Mouse (Mus musculus) MEL (cell line): Measurements from ENCODE around the gene Cacna1c. TPM values are rescaled to one million over a fixed set of nuclear protein-coding genes. Genes with fewer than 3 reads are reported as not detected.

Source experiments
- DNase-seq: peaks from one replicate; pipeline ENCODE4 v3.0.0; 2011; ENCODE audit warnings: low read depth, low spot score
- H3K27ac ChIP-seq: 2 replicates; pipeline ENCODE4 v1.5.1; 2012; ENCODE audit warnings: low read depth, mild to moderate bottlenecking, control low read depth, low read length, moderate library complexity; ENCODE audit not compliant: control insufficient read depth
- H3K27me3 ChIP-seq, 2 experiments: fragments of 150-350 bp in 1 of 2; sonication (generic) in 1 of 2; 2 replicates each; pipeline ENCODE4 v1.6.1; 2012; ENCODE audit warnings: low read length in 2 of 2, mild to moderate bottlenecking in 2 of 2, improper control_type of control experiment in 1 of 2, moderate library complexity in 1 of 2; ENCODE audit not compliant: insufficient read depth in 2 of 2, control insufficient read depth in 1 of 2
- H3K36me3 ChIP-seq, 2 experiments: 2 replicates each; pipeline ENCODE4 v1.6.1; 2012 to 2014; ENCODE audit warnings: low read length in 2 of 2, improper control_type of control experiment in 1 of 2, inconsistent platforms in 1 of 2, mild to moderate bottlenecking in 1 of 2; ENCODE audit not compliant: insufficient read depth in 2 of 2, control insufficient read depth in 1 of 2
- H3K4me1 ChIP-seq, 2 experiments: fragments of 150-350 bp in 1 of 2; sonication (generic) in 1 of 2; 2 replicates each; pipeline ENCODE4 v1.6.1; 2012; ENCODE audit warnings: low read length in 2 of 2, improper control_type of control experiment in 1 of 2, mild to moderate bottlenecking in 1 of 2; ENCODE audit not compliant: insufficient read depth in 2 of 2, control insufficient read depth in 1 of 2
- H3K4me3 ChIP-seq, 2 experiments: fragments of 150-350 bp in 1 of 2; sonication (generic) in 1 of 2; 2 replicates each; pipeline ENCODE4 v1.5.1; 2012; ENCODE audit warnings: low read depth in 2 of 2, low read length in 2 of 2, mild to moderate bottlenecking in 2 of 2, moderate library complexity in 2 of 2, control low read depth in 1 of 2, improper control_type of control experiment in 1 of 2; ENCODE audit not compliant: control insufficient read depth in 1 of 2, insufficient read depth in 1 of 2
- H3K79me2 ChIP-seq: 2 replicates; pipeline ENCODE4 v1.6.1; 2012; ENCODE audit warnings: mild to moderate bottlenecking, low read length, moderate library complexity; ENCODE audit not compliant: control insufficient read depth, poor library complexity, insufficient read depth
- H3K9ac ChIP-seq: 2 replicates; pipeline ENCODE4 v1.6.1; 2012; ENCODE audit warnings: low read depth, mild to moderate bottlenecking, control low read depth, low read length, moderate library complexity; ENCODE audit not compliant: control insufficient read depth, poor library complexity, severe bottlenecking
- H3K9me3 ChIP-seq: fragments of 150-350 bp; sonication (generic); replicated peaks from 2 replicates; pipeline ENCODE4 v1.6.1; 2012; ENCODE audit warnings: mild to moderate bottlenecking, low read length, improper control_type of control experiment, moderate library complexity; ENCODE audit not compliant: insufficient read depth
- BHLHE40 ChIP-seq: IDR thresholded peaks from 2 replicates; pipeline ENCODE4 v1.6.1; 2012; ENCODE audit warnings: low read depth, mild to moderate bottlenecking, inconsistent platforms, low read length, improper control_type of control experiment, borderline replicate concordance
- CHD1 ChIP-seq: IDR thresholded peaks from 2 replicates; pipeline ENCODE4 v1.6.1; 2012; ENCODE audit warnings: low read depth, mild to moderate bottlenecking, inconsistent platforms, low read length, improper control_type of control experiment
- CHD2 ChIP-seq: IDR thresholded peaks from 2 replicates; pipeline ENCODE4 v1.6.1; 2011; ENCODE audit warnings: low read length, improper control_type of control experiment
- CTCF ChIP-seq, 3 experiments: IDR thresholded peaks in 2 of 3; conservative IDR thresholded peaks in 1 of 3; 2 replicates each; pipeline ENCODE4 v1.5.1; 2011 to 2012; ENCODE audit warnings: low read length in 3 of 3, low read depth in 2 of 3, mild to moderate bottlenecking in 2 of 3, improper control_type of control experiment in 1 of 3, inconsistent platforms in 1 of 3, mixed read lengths in 1 of 3, moderate library complexity in 1 of 3; ENCODE audit not compliant: control insufficient read depth in 1 of 3, insufficient read depth in 1 of 3, poor library complexity in 1 of 3, severe bottlenecking in 1 of 3
- E2F4 ChIP-seq: IDR thresholded peaks from 2 replicates; pipeline ENCODE4 v1.6.1; 2011; ENCODE audit warnings: low read depth, low read length, improper control_type of control experiment, borderline replicate concordance
- ELF1 ChIP-seq: IDR thresholded peaks from 2 replicates; pipeline ENCODE4 v1.6.1; 2014; ENCODE audit warnings: low read depth, mild to moderate bottlenecking, inconsistent platforms, low read length, improper control_type of control experiment, moderate library complexity
- EP300 ChIP-seq, 2 experiments: IDR thresholded peaks; 2 replicates each; pipeline ENCODE4 v1.6.1; 2011; ENCODE audit warnings: improper control_type of control experiment in 2 of 2, low read length in 2 of 2, low read depth in 1 of 2, mild to moderate bottlenecking in 1 of 2
- ETS1 ChIP-seq: IDR thresholded peaks from 2 replicates; pipeline ENCODE4 v1.6.1; 2012; ENCODE audit warnings: low read depth, mild to moderate bottlenecking, inconsistent platforms, low read length, improper control_type of control experiment, moderate library complexity
- GABPA ChIP-seq: IDR thresholded peaks from 2 replicates; pipeline ENCODE4 v1.6.1; 2012; ENCODE audit warnings: low read depth, mild to moderate bottlenecking, inconsistent platforms, low read length, improper control_type of control experiment, moderate library complexity
- HCFC1 ChIP-seq: IDR thresholded peaks from 2 replicates; pipeline ENCODE4 v1.6.1; 2012; ENCODE audit warnings: low read depth, mild to moderate bottlenecking, inconsistent platforms, low read length, improper control_type of control experiment, moderate library complexity
- KAT2A ChIP-seq: conservative IDR thresholded peaks from 2 replicates; pipeline ENCODE4 v1.6.1; 2012; ENCODE audit warnings: low read depth, low read length, improper control_type of control experiment, inconsistent platforms
- MAFK ChIP-seq: IDR thresholded peaks from 2 replicates; pipeline ENCODE4 v1.6.1; 2011; ENCODE audit warnings: low read depth, mild to moderate bottlenecking, low read length, improper control_type of control experiment, borderline replicate concordance
- MAZ ChIP-seq: IDR thresholded peaks from 2 replicates; pipeline ENCODE4 v1.6.1; 2012; ENCODE audit warnings: low read depth, mild to moderate bottlenecking, inconsistent platforms, low read length, improper control_type of control experiment
- MXI1 ChIP-seq: IDR thresholded peaks from 2 replicates; pipeline ENCODE4 v1.6.1; 2011; ENCODE audit warnings: mild to moderate bottlenecking, low read depth, low read length, improper control_type of control experiment
- NRF1 ChIP-seq: IDR thresholded peaks from 2 replicates; pipeline ENCODE4 v1.6.1; 2014; ENCODE audit warnings: low read depth, mild to moderate bottlenecking, inconsistent platforms, low read length, improper control_type of control experiment, moderate library complexity; ENCODE audit not compliant: poor library complexity, insufficient read depth, severe bottlenecking
- POLR2AphosphoS5 ChIP-seq: IDR thresholded peaks from 2 replicates; pipeline ENCODE4 v1.6.1; 2012; ENCODE audit warnings: low read depth, borderline replicate concordance, mild to moderate bottlenecking, inconsistent platforms, low read length, moderate library complexity, mixed read lengths
- RAD21 ChIP-seq: IDR thresholded peaks from 2 replicates; pipeline ENCODE4 v1.6.1; 2011; ENCODE audit warnings: mild to moderate bottlenecking, low read depth, low read length, improper control_type of control experiment
- SIN3A ChIP-seq: IDR thresholded peaks from 2 replicates; pipeline ENCODE4 v1.6.1; 2012; ENCODE audit warnings: low read length, improper control_type of control experiment, inconsistent platforms
- SMC3 ChIP-seq: IDR thresholded peaks from 2 replicates; pipeline ENCODE4 v1.6.1; 2011; ENCODE audit warnings: low read depth, low read length, improper control_type of control experiment
- TBP ChIP-seq: IDR thresholded peaks from 2 replicates; pipeline ENCODE4 v1.8.0; 2011; ENCODE audit warnings: low read depth, low read length, improper control_type of control experiment
- USF2 ChIP-seq, 2 experiments: IDR thresholded peaks; 2 replicates each; pipeline ENCODE4 v1.6.1; 2011 to 2012; ENCODE audit warnings: improper control_type of control experiment in 2 of 2, low read length in 2 of 2, borderline replicate concordance in 1 of 2, inconsistent platforms in 1 of 2, low read depth in 1 of 2, mild to moderate bottlenecking in 1 of 2; ENCODE audit not compliant: insufficient read depth in 1 of 2
- ZC3H11A ChIP-seq: IDR thresholded peaks from 2 replicates; pipeline ENCODE4 v1.6.1; 2012; ENCODE audit warnings: low read depth, mild to moderate bottlenecking, inconsistent platforms, low read length, improper control_type of control experiment
- ZMIZ1 ChIP-seq: IDR thresholded peaks from 2 replicates; pipeline ENCODE4 v1.6.1; 2012; ENCODE audit warnings: low read depth, mild to moderate bottlenecking, inconsistent platforms, low read length, improper control_type of control experiment, moderate library complexity
- ZNF384 ChIP-seq: IDR thresholded peaks from 2 replicates; pipeline ENCODE4 v1.6.1; 2012; ENCODE audit warnings: low read depth, mild to moderate bottlenecking, inconsistent platforms, low read length, improper control_type of control experiment
- polyA plus RNA-seq, 2 experiments: library from polyadenylated mRNA; stranded (reverse) in 1 of 2; unstranded in 1 of 2; fragments of >175 nt in 1 of 2; fragments of >200 nt in 1 of 2; gene quantifications; 2 replicates each; pipeline versions ENCODE4 v1.2.1 to v1.2.4; 2012; ENCODE audit warnings: low replicate concordance in 2 of 2, low read depth in 1 of 2; ENCODE audit not compliant: insufficient read length in 2 of 2, insufficient read depth in 1 of 2, missing spikeins in 1 of 2
- total RNA-seq: library from RNA; depleted of rRNA; stranded (reverse); fragments of 300-350 nt; gene quantifications from 2 replicates; pipeline ENCODE4 v1.2.3, GENCODE M21; 2012

The Cacna1c gene
- total and polyA plus RNA-seq, 3 experiments: 3.4 to 4.4 TPM; not detected in 1

DNA sequence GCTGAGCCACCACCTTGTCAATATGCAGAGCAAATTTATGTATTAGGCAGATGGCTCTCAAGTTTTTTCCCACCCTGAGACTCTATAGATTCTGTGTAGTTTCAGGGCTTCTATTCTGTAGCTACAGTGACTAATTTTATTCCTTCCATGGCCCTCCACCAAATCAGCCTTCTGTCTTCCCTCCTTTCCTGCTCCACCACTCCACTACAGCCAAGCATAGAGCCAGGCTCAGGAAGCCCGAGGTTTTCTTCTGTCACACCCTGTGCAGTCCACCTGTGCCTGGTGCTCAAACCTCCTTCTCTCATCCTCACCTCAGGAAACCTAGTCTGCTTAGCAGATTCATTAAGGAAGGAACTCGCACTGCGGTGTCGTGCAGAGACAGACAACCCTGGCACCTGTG lies 51.1 kb downstream of the Cacna1c start:
- Histone ChIP-seq H3K27ac (no peak overlapping the region), H3K27me3 (peaks cover 4 to 5% of the 10 kb centered on the region in 2 experiments; a peak in 3 of 4 replicates), H3K4me1 (no peaks in the 10 kb centered on the region), H3K9me3 (no peaks in the 10 kb centered on the region), H3K4me3 (no peak overlapping the region), H3K79me2 (no peaks in the 10 kb centered on the region), H3K36me3 (no peaks in the 10 kb centered on the region), H3K9ac (no peak overlapping the region)
- DNase-seq: no peak
- TF ChIP-seq GABPA (no peak), RAD21 (no peak), CHD1 (no peak), ELF1 (no peak), POLR2AphosphoS5 (no peak), BHLHE40 (no peak), ZMIZ1 (no peak), CHD2 (no peak), ZC3H11A (no peak), ETS1 (no peak), KAT2A (no peak), HCFC1 (no peak), MXI1 (no peak), E2F4 (no peak), TBP (no peak), MAZ (no peak), MAFK (no peak), CTCF (IDR thresholded peaks at IDR 0.05 in 2 of 3, conservative IDR thresholded peaks at IDR 0.05 in 1 of 3; ENCODE audit: control insufficient read depth in 1 of 3, insufficient read depth in 1 of 3, low read depth in 2 of 3, low read length in 3 of 3, poor library complexity in 1 of 3, severe bottlenecking in 1 of 3) (no peak)

DNA sequence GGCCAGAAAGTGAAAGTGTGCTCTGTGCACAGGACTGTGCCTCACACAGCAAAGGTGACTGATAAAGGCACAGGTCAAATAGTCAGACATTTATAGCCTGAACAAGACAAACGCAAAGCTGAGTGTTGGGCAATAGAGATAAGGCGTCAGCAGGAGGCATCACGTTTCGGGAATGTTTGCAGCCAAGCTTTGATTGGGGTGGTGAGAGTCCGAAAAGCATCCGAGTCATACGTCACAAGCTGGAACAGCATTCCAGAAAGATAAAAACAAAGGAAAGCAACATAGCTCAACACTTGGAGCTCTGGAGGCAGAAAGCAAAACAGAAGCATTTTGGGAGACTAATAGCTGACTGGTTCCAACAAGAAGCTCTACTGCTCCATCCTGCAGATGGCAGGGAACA lies 56.7 kb downstream of the Cacna1c start:
- H3K27me3 ChIP-seq: peaks cover 3 to 6% of the 10 kb centered on the region in 2 experiments; a peak in 3 of 4 replicates
- TF ChIP-seq ZNF384: no peak
- TF ChIP-seq CHD2: no peak
- TF ChIP-seq KAT2A: no peak
- no peak for TF ChIP-seq NRF1
- no peak for TF ChIP-seq HCFC1
- TF ChIP-seq EP300 (IDR thresholded peaks at IDR 0.05; ENCODE audit: low read depth in 1 of 2, low read length in 2 of 2): no peak
- no peak for TF ChIP-seq SIN3A
- TF ChIP-seq SMC3: no peak
- no peak for TF ChIP-seq MXI1
- no peak for TF ChIP-seq USF2 (IDR thresholded peaks at IDR 0.05; ENCODE audit: borderline replicate concordance in 1 of 2, insufficient read depth in 1 of 2, low read depth in 1 of 2, low read length in 2 of 2)
- no peaks in the 10 kb centered on the region for H3K4me1 ChIP-seq
- H3K79me2 ChIP-seq: no peaks in the 10 kb centered on the region
- no peak for DNase-seq
- H3K36me3 ChIP-seq: no peaks in the 10 kb centered on the region
- H3K27ac ChIP-seq: no peak overlapping the region
- no peak overlapping the region for H3K9ac ChIP-seq
- H3K4me3 ChIP-seq: no peak overlapping the region
- no peaks in the 10 kb centered on the region for H3K9me3 ChIP-seq
